Mouse (Mus musculus) liver, embryonic 14 days (tissue): ENCODE results near the gene Cpa1. TPM values are rescaled to one million over a fixed set of nuclear protein-coding genes. Genes with fewer than 3 reads are reported as not detected.

ENCODE experiments used
- polyA plus RNA-seq: library from polyadenylated mRNA; depleted of rRNA; stranded (reverse); fragments of >200 nt; gene quantifications from 2 replicates; pipeline ENCODE4 v1.2.3, GENCODE M21; 2012; rRNA removed

Gene Cpa1
- polyA plus RNA-seq: 0.81 and 1.3 TPM in 2 replicates

DNA sequence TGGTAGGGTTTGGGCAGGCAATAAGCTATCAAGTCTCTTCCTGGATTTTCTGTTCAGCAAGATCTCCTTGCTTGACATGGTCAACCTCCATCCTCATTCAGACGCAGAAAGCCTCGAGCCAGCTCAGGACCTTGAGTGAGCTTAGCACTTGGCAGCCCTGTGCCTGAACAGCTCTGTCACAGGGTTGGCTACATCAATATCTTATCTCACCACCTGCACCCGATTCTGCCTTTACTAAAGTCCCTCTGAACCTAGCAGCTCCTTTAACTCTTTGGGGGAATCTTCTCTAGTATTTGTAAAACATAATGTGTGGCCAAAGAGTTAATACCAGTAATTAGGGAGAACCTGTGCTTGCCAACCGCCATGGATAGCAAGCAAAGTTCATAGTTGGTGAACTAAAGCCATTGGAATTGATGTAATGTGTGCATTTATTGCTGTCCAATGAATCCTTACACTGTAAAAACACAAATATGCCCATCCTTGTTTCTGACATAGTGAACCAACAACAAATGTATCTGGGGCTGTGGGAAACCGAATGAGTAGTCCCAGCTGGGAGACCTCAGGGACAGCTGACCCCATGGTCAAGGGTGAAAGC, at the start of gene Cpa1:
TSS of gene Cpa1 (plus strand) at position 545 of the 595 bp plus-strand sequence.

DNA sequence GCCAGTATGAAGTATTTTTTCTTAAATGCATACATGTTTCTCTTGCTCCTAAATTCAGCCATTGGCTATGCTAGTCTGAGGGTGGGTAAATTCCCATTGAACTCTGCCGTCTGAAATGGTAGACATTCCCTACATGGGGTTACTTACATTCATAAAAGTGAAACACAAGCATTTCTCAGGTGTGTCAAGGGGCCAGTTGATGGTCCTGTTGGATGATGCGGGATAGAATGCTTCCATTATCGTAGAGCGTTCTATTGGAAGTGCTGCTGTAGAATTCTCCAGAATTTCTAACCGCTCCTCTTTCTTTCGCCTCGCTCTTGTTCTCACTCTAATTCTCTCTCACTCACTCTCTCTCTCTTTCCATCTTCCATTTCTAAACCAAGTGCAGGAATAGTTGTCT, 28.3 kb upstream of the Cpa1 start, which contains the start of gene Cpa5:
TSS of gene Cpa5 (plus strand) at position 301 of the 400 bp plus-strand sequence.

GRCm38 (mm10) chr6:30693350-30693991, 54.5 kb downstream of the Cpa1 start, which contains the start of gene Cep41:
Gene Cep41, minus strand, starts transcription at chr6:30693749.

Other genes starting within 250 kb of the Cpa1 start
- gene Zc3hc1, start 248.2 kb upstream of the Cpa1 start, polyA plus RNA-seq: 11.7 and 14.9 TPM in 2 replicates
- gene Klhdc10, start 237.3 kb upstream of the Cpa1 start, polyA plus RNA-seq: 10.8 and 14.6 TPM in 2 replicates
- gene Tmem209, start 129.4 kb upstream of the Cpa1 start, polyA plus RNA-seq: 16.6 and 19.7 TPM in 2 replicates
- 0.08 and 0.09 TPM in 2 replicates for gene Ssmem1, start 129.4 kb upstream of the Cpa1 start, polyA plus RNA-seq
- 0.21 and 0.70 TPM in 2 replicates for gene Cpa2, start 97.6 kb upstream of the Cpa1 start, polyA plus RNA-seq
- gene Cpa4, start 70.8 kb upstream of the Cpa1 start, polyA plus RNA-seq: 0.02 and 0.10 TPM in 2 replicates
- gene Cpa5, start 28.2 kb upstream of the Cpa1 start, polyA plus RNA-seq: 0.08 TPM in 1 of 2 replicates, not detected in the other
- gene Cep41, start 54.5 kb downstream of the Cpa1 start, polyA plus RNA-seq: 3.6 and 4.1 TPM in 2 replicates
- 117 and 123 TPM in 2 replicates for gene Mest, start 84.3 kb downstream of the Cpa1 start, polyA plus RNA-seq